Mouse (Mus musculus) E14TG2a.4 (cell line): ENCODE measurements around the gene Fut4.
A peak's percentile ranks its signal among the peaks of the same experiment; 100 is the strongest.

Experiments used
- H3K27me3 ChIP-seq: 2 replicates; pipeline ENCODE4 v1.6.1; 2014; ENCODE audit warnings: low read length, control low read depth; ENCODE audit not compliant: insufficient read depth
- H3K36me3 ChIP-seq: 2 replicates; pipeline ENCODE4 v1.6.1; 2014; ENCODE audit warnings: low read length, control low read depth; ENCODE audit not compliant: insufficient read depth
- H3K4me1 ChIP-seq: replicated peaks from 2 replicates; pipeline ENCODE4 v1.6.1; 2014; ENCODE audit warnings: low read depth, low read length, control low read depth
- H3K4me3 ChIP-seq: replicated peaks from 2 replicates; pipeline ENCODE4 v1.5.1; 2014; ENCODE audit warnings: mild to moderate bottlenecking, low read length
- H3K9me3 ChIP-seq: 2 replicates; pipeline ENCODE4 v1.6.1; 2014; ENCODE audit warnings: low read length, control low read depth
- CTCF ChIP-seq: conservative IDR thresholded peaks from 2 replicates; pipeline ENCODE4 v1.5.1; 2014; ENCODE audit warnings: low read length
- NANOG ChIP-seq: IDR thresholded peaks from 2 replicates; pipeline ENCODE4 v1.6.1; 2014; ENCODE audit warnings: borderline replicate concordance, low read length, mixed read lengths
- POU5F1 ChIP-seq: IDR thresholded peaks from 2 replicates; pipeline ENCODE4 v1.6.1; 2014; ENCODE audit warnings: low read length, borderline replicate concordance

The Fut4 gene

GRCm38 (mm10) chr9:14752001-14752522 lies at the start of gene Fut4:
Gene Fut4, minus strand, starts transcription at chr9:14752393.
- peaks cover 16% of the 10 kb centered on the region for H3K4me1 ChIP-seq
- H3K36me3 ChIP-seq: no peaks in the 10 kb centered on the region
- peak within 1 kb of the TSS; percentile 75 for H3K4me3 ChIP-seq
- no peaks in the 10 kb centered on the region for H3K9me3 ChIP-seq
- no peak for TF ChIP-seq NANOG
- H3K27me3 ChIP-seq: peaks cover 70% of the 10 kb centered on the region

GRCm38 (mm10) chr9:14787356-14787755 lies 35.2 kb upstream of the Fut4 start:
- Histone ChIP-seq H3K4me1 (peaks cover 42% of the 10 kb centered on the region), H3K4me3 (no peak overlapping the region), H3K27me3 (no peaks in the 10 kb centered on the region), H3K36me3 (peaks cover 72% of the 10 kb centered on the region), H3K9me3 (no peaks in the 10 kb centered on the region)
- no peak for TF ChIP-seq CTCF
- TF ChIP-seq NANOG: no peak
- TF ChIP-seq POU5F1: no peak

- H3K4me3 ChIP-seq: peak within 1 kb of the TSS; percentile 93
- no peaks in the 10 kb centered on the region for H3K27me3 ChIP-seq
- no peaks in the 10 kb centered on the region for H3K9me3 ChIP-seq
- H3K4me1 ChIP-seq: peaks cover 35% of the 10 kb centered on the region
- H3K36me3 ChIP-seq: peaks cover 70% of the 10 kb centered on the region
- no peak for TF ChIP-seq CTCF
- no peak for TF ChIP-seq POU5F1
- no peak for TF ChIP-seq NANOG
These were observed 32.1 kb upstream of the Fut4 start, which contains the start of the genes Mre11a and Ankrd49 for GRCm38 (mm10) chr9:14784039-14785002. Gene Mre11a, plus strand, starts transcription at chr9:14784654. Gene Ankrd49, minus strand, starts transcription at chr9:14784856.

GRCm38 (mm10) chr9:14778341-14778740 lies 26.1 kb upstream of the Fut4 start:
- Histone ChIP-seq H3K9me3 (no peaks in the 10 kb centered on the region), H3K4me1 (peaks cover 19% of the 10 kb centered on the region), H3K27me3 (no peaks in the 10 kb centered on the region), H3K36me3 (peaks cover 34% of the 10 kb centered on the region), H3K4me3 (0 out of 2 replicates have a peak overlapping the region, but pooled peaks have one; percentile 8)
- no peak for TF ChIP-seq NANOG
- TF ChIP-seq POU5F1: no peak
- no peak for TF ChIP-seq CTCF

GRCm38 (mm10) chr9:14773813-14774212 lies 21.6 kb upstream of the Fut4 start:
- H3K9me3 ChIP-seq: no peaks in the 10 kb centered on the region
- no peak overlapping the region for H3K4me3 ChIP-seq
- peaks cover 26% of the 10 kb centered on the region for H3K27me3 ChIP-seq
- H3K4me1 ChIP-seq: peaks cover 21% of the 10 kb centered on the region
- H3K36me3 ChIP-seq: no peaks in the 10 kb centered on the region
- TF ChIP-seq POU5F1 (no peak), CTCF (no peak), NANOG (no peak)

- H3K9me3 ChIP-seq: no peaks in the 10 kb centered on the region
- TF ChIP-seq CTCF (no peak), NANOG (no peak), POU5F1 (no peak)
- peaks cover 34% of the 10 kb centered on the region for H3K27me3 ChIP-seq
- H3K4me1 ChIP-seq: peaks cover 11% of the 10 kb centered on the region
- no peaks in the 10 kb centered on the region for H3K36me3 ChIP-seq
- H3K4me3 ChIP-seq: no peak overlapping the region
These were observed 19.9 kb upstream of the Fut4 start for GRCm38 (mm10) chr9:14772074-14772473.

GRCm38 (mm10) chr9:14770803-14771471 lies 18.7 kb upstream of the Fut4 start, which contains the start of gene 1700012B09Rik:
Gene 1700012B09Rik, minus strand, starts transcription at chr9:14771030.
- Histone ChIP-seq H3K4me3 (peak within 1 kb of the TSS; percentile 51), H3K27me3 (peaks cover 34% of the 10 kb centered on the region), H3K4me1 (peaks cover 11% of the 10 kb centered on the region), H3K36me3 (no peaks in the 10 kb centered on the region), H3K9me3 (no peaks in the 10 kb centered on the region)
- TF ChIP-seq POU5F1: no peak
- no peak for TF ChIP-seq CTCF
- no peak for TF ChIP-seq NANOG

- no peak overlapping the region for H3K4me3 ChIP-seq
- peaks cover 38% of the 10 kb centered on the region for H3K27me3 ChIP-seq
- no peak for TF ChIP-seq NANOG
- no peak for TF ChIP-seq POU5F1
- TF ChIP-seq CTCF: no peak
- H3K36me3 ChIP-seq: no peaks in the 10 kb centered on the region
- H3K9me3 ChIP-seq: no peaks in the 10 kb centered on the region
- peaks cover 15% of the 10 kb centered on the region for H3K4me1 ChIP-seq
These were observed 17.6 kb upstream of the Fut4 start for GRCm38 (mm10) chr9:14769811-14770210.
